Mouse (Mus musculus): ENCODE data around the gene Il3ra. TPM values are rescaled to one million over a fixed set of nuclear protein-coding genes. Genes with fewer than 3 reads are reported as not detected.

Il3ra gene
- polyA plus RNA-seq, 1 experiment from 2014 or later, result 3.0 TPM

Other genes starting within 250 kb of the Il3ra start
- gene Psmd6, start 225.3 kb upstream of the Il3ra start, polyA plus RNA-seq (2015; fragmentation: Nextera tagmentation; extraction: Ambion mirVana), result 165 and 188 TPM in 2 replicates
- not detected in 2 replicates for gene Olfr720, start 159.4 kb upstream of the Il3ra start, polyA plus RNA-seq (2015; fragmentation: Nextera tagmentation; extraction: Ambion mirVana)
- not detected in 2 replicates for gene Olfr31, start 23.4 kb upstream of the Il3ra start, polyA plus RNA-seq (2015; fragmentation: Nextera tagmentation; extraction: Ambion mirVana)
- not detected in 2 replicates for gene Olfr721-ps1, start 55.0 kb downstream of the Il3ra start, polyA plus RNA-seq (2015; fragmentation: Nextera tagmentation; extraction: Ambion mirVana)